Mouse (Mus musculus) ovary, adult 18-20 months (tissue): ENCODE data around the gene Gm28171.
"Not testable (repeated sequence)": the region's sequence is repeated elsewhere in the genome, so short reads cannot be mapped to it uniquely, and the experiment has no call there.

ENCODE experiments used
- DNase-seq: peaks from one replicate; pipeline ENCODE4 v3.0.0; 2022; ENCODE audit warnings: low spot score, mixed read lengths

Gene Gm28171

DNA sequence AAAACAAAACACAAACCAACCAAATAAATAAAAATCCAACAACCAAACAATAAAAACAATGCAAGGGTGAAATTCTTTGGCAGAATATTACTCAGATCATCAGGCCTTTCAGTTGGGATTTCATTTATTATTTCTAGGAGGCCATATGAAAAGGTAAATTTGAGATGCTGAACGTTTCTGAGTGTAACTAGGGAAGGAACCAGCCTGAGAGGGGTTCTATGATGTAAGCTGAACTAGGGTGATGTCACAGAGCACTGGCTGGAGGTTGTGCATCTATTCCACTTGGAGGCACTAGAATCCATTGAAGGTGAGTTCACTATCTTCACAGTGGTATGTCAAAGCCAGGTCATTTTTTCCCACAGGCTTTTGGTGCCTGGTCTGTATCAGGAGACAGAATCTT, at the start of gene Gm28171:
Gene Gm28171 (plus strand): TSS at position 301 of the 400 bp plus-strand sequence.
- not testable (repeated sequence) for DNase-seq
